Mouse (Mus musculus): ENCODE data around the gene Ceacam16. TPM values are rescaled to one million over a fixed set of nuclear protein-coding genes. Genes with fewer than 3 reads are reported as not detected.

The Ceacam16 gene
- polyA plus RNA-seq, 1 experiment from 2014 or later = not detected

GRCm38 (mm10) chr7:19856283-19856682 lies 4.8 kb downstream of the Ceacam16 start:
- 79% methylated on average over 6 of the region's 6 CpGs for WGBS
- Histone ChIP-seq H3K9me3 (ENCODE audit: control insufficient read depth, low read length) (no peaks in the 10 kb centered on the region), H3K4me1 (ENCODE audit: control insufficient read depth in 2 of 2, insufficient read depth in 2 of 2, low read length in 2 of 2) (no peaks in the 10 kb centered on the region), H3K27ac (replicated peaks in 1 of 2; ENCODE audit: control insufficient read depth in 1 of 2, insufficient read depth in 1 of 2, low read depth in 2 of 2, low read length in 2 of 2) (no peak overlapping the region), H3K4me3 (ENCODE audit: control insufficient read depth in 1 of 2, insufficient read depth in 1 of 2, low read depth in 1 of 2, low read length in 2 of 2) (no peak overlapping the region), H3K36me3 (ENCODE audit: control insufficient read depth, insufficient read depth, low read length) (no peaks in the 10 kb centered on the region), H3K4me2 (ENCODE audit: low read length) (no peak overlapping the region), H3K27me3 (ENCODE audit: control insufficient read depth, insufficient read depth, low read length) (peaks cover 35% of the 10 kb centered on the region), H3K9ac (ENCODE audit: low read length) (no peak overlapping the region)
- no peak for ATAC-seq (ENCODE audit: insufficient number of reproducible peaks, insufficient read depth, low FRiP score, low read depth)

GRCm38 (mm10) chr7:19855663-19856062 lies 5.4 kb downstream of the Ceacam16 start:
- H3K9ac ChIP-seq (ENCODE audit: low read length) = no peak overlapping the region
- no peak for ATAC-seq (ENCODE audit: insufficient number of reproducible peaks, insufficient read depth, low FRiP score, low read depth)
- no peak overlapping the region for H3K4me2 ChIP-seq (ENCODE audit: low read length)
- peaks cover 40% of the 10 kb centered on the region for H3K27me3 ChIP-seq (ENCODE audit: control insufficient read depth, insufficient read depth, low read length)
- no peak overlapping the region for H3K27ac ChIP-seq (replicated peaks in 1 of 2; ENCODE audit: control insufficient read depth in 1 of 2, insufficient read depth in 1 of 2, low read depth in 2 of 2, low read length in 2 of 2)
- H3K4me1 ChIP-seq (ENCODE audit: control insufficient read depth in 2 of 2, insufficient read depth in 2 of 2, low read length in 2 of 2) = no peaks in the 10 kb centered on the region
- H3K36me3 ChIP-seq (ENCODE audit: control insufficient read depth, insufficient read depth, low read length) = no peaks in the 10 kb centered on the region
- WGBS = 56% methylated on average over 5 of the region's 5 CpGs
- no peaks in the 10 kb centered on the region for H3K9me3 ChIP-seq (ENCODE audit: control insufficient read depth, low read length)
- no peak overlapping the region for H3K4me3 ChIP-seq (ENCODE audit: control insufficient read depth in 1 of 2, insufficient read depth in 1 of 2, low read depth in 1 of 2, low read length in 2 of 2)

- Histone ChIP-seq H3K4me1 (ENCODE audit: control insufficient read depth in 2 of 2, insufficient read depth in 2 of 2, low read length in 2 of 2) (no peaks in the 10 kb centered on the region), H3K27me3 (ENCODE audit: control insufficient read depth, insufficient read depth, low read length) (peaks cover 44% of the 10 kb centered on the region)
- WGBS = 80% methylated on average over 20 of the region's 20 CpGs
Measured at GRCm38 (mm10) chr7:19853526-19853925, 7.6 kb downstream of the Ceacam16 start.

GRCm38 (mm10) chr7:19851858-19852570 lies 9.1 kb downstream of the Ceacam16 start, which contains the start of gene Gm19345:
TSS of gene Gm19345 (plus strand) at chr7:19852003.
- no peak within 1 kb of the TSS for H3K9ac ChIP-seq (ENCODE audit: low read length)
- H3K4me3 ChIP-seq (ENCODE audit: control insufficient read depth in 1 of 2, insufficient read depth in 1 of 2, low read depth in 1 of 2, low read length in 2 of 2) = 0 out of 4 replicates have a peak within 1 kb of the TSS, but pooled peaks of 1 of the 2 experiments have one; percentile 11
- no peaks in the 10 kb centered on the region for H3K9me3 ChIP-seq (ENCODE audit: control insufficient read depth, low read length)
- peak; percentile 13; the same call in 1 of the 2 replicates for ATAC-seq (ENCODE audit: insufficient number of reproducible peaks, insufficient read depth, low FRiP score, low read depth)
- H3K4me1 ChIP-seq (ENCODE audit: control insufficient read depth in 2 of 2, insufficient read depth in 2 of 2, low read length in 2 of 2) = peaks cover 3 to 6% of the 10 kb centered on the region in 2 experiments
- H3K36me3 ChIP-seq (ENCODE audit: control insufficient read depth, insufficient read depth, low read length) = no peaks in the 10 kb centered on the region
- WGBS = 5% methylated on average over 33 of the region's 33 CpGs
- peaks cover 37% of the 10 kb centered on the region for H3K27me3 ChIP-seq (ENCODE audit: control insufficient read depth, insufficient read depth, low read length)
- no peak within 1 kb of the TSS for H3K27ac ChIP-seq (replicated peaks in 1 of 2; ENCODE audit: control insufficient read depth in 1 of 2, insufficient read depth in 1 of 2, low read depth in 2 of 2, low read length in 2 of 2)
- peak within 1 kb of the TSS; percentile 43 for H3K4me2 ChIP-seq (ENCODE audit: low read length)

More at GRCm38 (mm10) chr7:19853526-19853925, 7.6 kb downstream of the Ceacam16 start:
- H3K36me3 ChIP-seq (ENCODE audit: control insufficient read depth, insufficient read depth, low read length) = no peaks in the 10 kb centered on the region
- no peaks in the 10 kb centered on the region for H3K9me3 ChIP-seq (ENCODE audit: control insufficient read depth, low read length)
- ATAC-seq (ENCODE audit: insufficient number of reproducible peaks, insufficient read depth, low FRiP score, low read depth) = no peak
- no peak overlapping the region for H3K27ac ChIP-seq (replicated peaks in 1 of 2; ENCODE audit: control insufficient read depth in 1 of 2, insufficient read depth in 1 of 2, low read depth in 2 of 2, low read length in 2 of 2)
- H3K4me3 ChIP-seq (ENCODE audit: control insufficient read depth in 1 of 2, insufficient read depth in 1 of 2, low read depth in 1 of 2, low read length in 2 of 2) = no peak overlapping the region
- no peak overlapping the region for H3K4me2 ChIP-seq (ENCODE audit: low read length)
- H3K9ac ChIP-seq (ENCODE audit: low read length) = no peak overlapping the region

GRCm38 (mm10) chr7:19844521-19845171 lies 16.5 kb downstream of the Ceacam16 start:
- no peak overlapping the region for H3K9ac ChIP-seq (ENCODE audit: low read length)
- peaks cover 3 to 6% of the 10 kb centered on the region in 2 experiments for H3K4me1 ChIP-seq (ENCODE audit: control insufficient read depth in 2 of 2, insufficient read depth in 2 of 2, low read length in 2 of 2)
- H3K27ac ChIP-seq (replicated peaks in 1 of 2; ENCODE audit: control insufficient read depth in 1 of 2, insufficient read depth in 1 of 2, low read depth in 2 of 2, low read length in 2 of 2) = no peak overlapping the region
- no peaks in the 10 kb centered on the region for H3K9me3 ChIP-seq (ENCODE audit: control insufficient read depth, low read length)
- H3K36me3 ChIP-seq (ENCODE audit: control insufficient read depth, insufficient read depth, low read length) = no peaks in the 10 kb centered on the region
- peaks cover 20% of the 10 kb centered on the region for H3K27me3 ChIP-seq (ENCODE audit: control insufficient read depth, insufficient read depth, low read length)
- 62% methylated on average over 15 of the region's 15 CpGs for WGBS
- no peak for ATAC-seq (ENCODE audit: insufficient number of reproducible peaks, insufficient read depth, low FRiP score, low read depth)
- no peak overlapping the region for H3K4me3 ChIP-seq (ENCODE audit: control insufficient read depth in 1 of 2, insufficient read depth in 1 of 2, low read depth in 1 of 2, low read length in 2 of 2)
- no peak overlapping the region for H3K4me2 ChIP-seq (ENCODE audit: low read length)

- no peak overlapping the region for H3K4me3 ChIP-seq (ENCODE audit: control insufficient read depth in 1 of 2, insufficient read depth in 1 of 2, low read depth in 1 of 2, low read length in 2 of 2)
- H3K27me3 ChIP-seq (ENCODE audit: control insufficient read depth, insufficient read depth, low read length) = peaks cover 20% of the 10 kb centered on the region
- 0 out of 2 replicates have a peak, but pooled peaks have one; percentile 31 for ATAC-seq (ENCODE audit: insufficient number of reproducible peaks, insufficient read depth, low FRiP score, low read depth)
Measured at GRCm38 (mm10) chr7:19843561-19843960, 17.5 kb downstream of the Ceacam16 start.

GRCm38 (mm10) chr7:19842885-19843504 lies 18.1 kb downstream of the Ceacam16 start:
- Histone ChIP-seq H3K9me3 (ENCODE audit: control insufficient read depth, low read length) (no peaks in the 10 kb centered on the region), H3K27me3 (ENCODE audit: control insufficient read depth, insufficient read depth, low read length) (peaks cover 20% of the 10 kb centered on the region), H3K4me3 (ENCODE audit: control insufficient read depth in 1 of 2, insufficient read depth in 1 of 2, low read depth in 1 of 2, low read length in 2 of 2) (no peak overlapping the region), H3K4me2 (ENCODE audit: low read length) (no peak overlapping the region), H3K9ac (ENCODE audit: low read length) (no peak overlapping the region), H3K36me3 (ENCODE audit: control insufficient read depth, insufficient read depth, low read length) (no peaks in the 10 kb centered on the region), H3K27ac (replicated peaks in 1 of 2; ENCODE audit: control insufficient read depth in 1 of 2, insufficient read depth in 1 of 2, low read depth in 2 of 2, low read length in 2 of 2) (no peak overlapping the region), H3K4me1 (ENCODE audit: control insufficient read depth in 2 of 2, insufficient read depth in 2 of 2, low read length in 2 of 2) (peaks cover 3 to 6% of the 10 kb centered on the region in 2 experiments)
- no peak for ATAC-seq (ENCODE audit: insufficient number of reproducible peaks, insufficient read depth, low FRiP score, low read depth)
- 25% methylated on average over 19 of the region's 19 CpGs for WGBS

More at GRCm38 (mm10) chr7:19843561-19843960, 17.5 kb downstream of the Ceacam16 start:
- peaks cover 3 to 6% of the 10 kb centered on the region in 2 experiments for H3K4me1 ChIP-seq (ENCODE audit: control insufficient read depth in 2 of 2, insufficient read depth in 2 of 2, low read length in 2 of 2)
- H3K4me2 ChIP-seq (ENCODE audit: low read length) = no peak overlapping the region
- H3K36me3 ChIP-seq (ENCODE audit: control insufficient read depth, insufficient read depth, low read length) = no peaks in the 10 kb centered on the region
- H3K27ac ChIP-seq (replicated peaks in 1 of 2; ENCODE audit: control insufficient read depth in 1 of 2, insufficient read depth in 1 of 2, low read depth in 2 of 2, low read length in 2 of 2) = no peak overlapping the region
- WGBS = 4% methylated on average over 11 of the region's 11 CpGs
- H3K9me3 ChIP-seq (ENCODE audit: control insufficient read depth, low read length) = no peaks in the 10 kb centered on the region
- no peak overlapping the region for H3K9ac ChIP-seq (ENCODE audit: low read length)
